Mouse (Mus musculus) brain, embryonic 14.5 days (tissue): Measurements from ENCODE around the gene Nckap5. TPM values are rescaled to one million over a fixed set of nuclear protein-coding genes. Genes with fewer than 3 reads are reported as not detected.
"Not testable (repeated sequence)": the region's sequence is repeated elsewhere in the genome, so short reads cannot be mapped to it uniquely, and the experiment has no call there.

Experiments used
- DNase-seq: peaks from one replicate; pipeline ENCODE4 v3.0.0-alpha.2; 2011; ENCODE audit warnings: low read depth
- CTCF ChIP-seq: fragments of 200-500 bp; IDR thresholded peaks from 2 replicates; pipeline ENCODE4 v1.5.1; 2012; ENCODE audit warnings: inconsistent platforms, mild to moderate bottlenecking, moderate library complexity, borderline replicate concordance; ENCODE audit not compliant: insufficient read depth, insufficient read length; ENCODE audit errors: extremely low read depth
- POLR2A ChIP-seq: fragments of 200-500 bp; IDR thresholded peaks from 2 replicates; pipeline ENCODE4 v1.6.1; 2012; ENCODE audit warnings: mild to moderate bottlenecking, inconsistent platforms, borderline replicate concordance; ENCODE audit not compliant: poor library complexity, insufficient read depth, insufficient read length, severe bottlenecking; ENCODE audit errors: extremely low read depth
- polyA plus RNA-seq: library from polyadenylated mRNA; depleted of rRNA; stranded (reverse); fragments of >200 nt; gene quantifications from 2 replicates; pipeline ENCODE4 v1.2.3, GENCODE M21; 2012

Nckap5 gene
- polyA plus RNA-seq, 1 experiment, result 13.9 TPM

- no peak for DNase-seq
- TF ChIP-seq CTCF (no peak), POLR2A (no peak)
Observed at GRCm38 (mm10) chr1:126027536-126027935, 803.1 kb downstream of the Nckap5 start.

GRCm38 (mm10) chr1:126024518-126024917 lies 806.1 kb downstream of the Nckap5 start:
- TF ChIP-seq POLR2A, result no peak
- no peak for TF ChIP-seq CTCF

GRCm38 (mm10) chr1:126022959-126023358 lies 807.6 kb downstream of the Nckap5 start:
- DNase-seq, result peak; percentile 61
- no peak for TF ChIP-seq CTCF
- no peak for TF ChIP-seq POLR2A

More at GRCm38 (mm10) chr1:126024518-126024917, 806.1 kb downstream of the Nckap5 start:
- peak; percentile 77 for DNase-seq

- not testable (repeated sequence) for DNase-seq
Observed at GRCm38 (mm10) chr1:126018654-126019053, 811.9 kb downstream of the Nckap5 start.

GRCm38 (mm10) chr1:126011661-126012091 lies 818.9 kb downstream of the Nckap5 start:
- TF ChIP-seq POLR2A, result no peak
- TF ChIP-seq CTCF, result no peak
- DNase-seq, result peak; percentile 66

- DNase-seq, result peak; percentile 59
- TF ChIP-seq POLR2A (no peak), CTCF (no peak)
Observed at GRCm38 (mm10) chr1:126007571-126007970, 823.0 kb downstream of the Nckap5 start.

- no peak for DNase-seq
- TF ChIP-seq POLR2A, result no peak
- TF ChIP-seq CTCF, result no peak
Observed at GRCm38 (mm10) chr1:126005672-126006071, 824.9 kb downstream of the Nckap5 start.

- peak; percentile 49 for DNase-seq
- TF ChIP-seq CTCF (no peak), POLR2A (no peak)
Observed at GRCm38 (mm10) chr1:125996540-125996939, 834.1 kb downstream of the Nckap5 start.

GRCm38 (mm10) chr1:125987803-125988202 lies 842.8 kb downstream of the Nckap5 start:
- peak; percentile 67 for DNase-seq
- TF ChIP-seq POLR2A, result no peak
- TF ChIP-seq CTCF, result no peak

GRCm38 (mm10) chr1:125984570-125984969 lies 846.0 kb downstream of the Nckap5 start:
- no peak for TF ChIP-seq CTCF
- TF ChIP-seq POLR2A, result no peak
- DNase-seq, result no peak

GRCm38 (mm10) chr1:125974649-125975048 lies 856.0 kb downstream of the Nckap5 start:
- TF ChIP-seq POLR2A, result no peak
- no peak for TF ChIP-seq CTCF
- no peak for DNase-seq

GRCm38 (mm10) chr1:125971933-125972332 lies 858.7 kb downstream of the Nckap5 start:
- no peak for TF ChIP-seq CTCF
- no peak for TF ChIP-seq POLR2A
- DNase-seq, result peak; percentile 73

- DNase-seq, result no peak
- no peak for TF ChIP-seq POLR2A
- TF ChIP-seq CTCF, result no peak
Observed at GRCm38 (mm10) chr1:125967671-125968070, 862.9 kb downstream of the Nckap5 start.
